Mouse (Mus musculus): Measurements from ENCODE around the gene 6030452D12Rik. TPM values are rescaled to one million over a fixed set of nuclear protein-coding genes. Genes with fewer than 3 reads are reported as not detected.

6030452D12Rik gene
- polyA plus RNA-seq, 1 experiment from 2014 or later: not detected

- no peaks in the 10 kb centered on the region for H3K9me3 ChIP-seq
- H3K4me1 ChIP-seq (replicated peaks): no peaks in the 10 kb centered on the region
- no peak overlapping the region for H3K27ac ChIP-seq
- no peak overlapping the region for H3K9ac ChIP-seq
- no peaks in the 10 kb centered on the region for H3K27me3 ChIP-seq (replicated peaks)
- H3K4me2 ChIP-seq (replicated peaks): no peak overlapping the region
- 87% methylated on average over 2 of the region's 2 CpGs for WGBS
- no peak for ATAC-seq
- 0 out of 2 replicates have a peak, but pooled peaks cover 2% of the 10 kb centered on the region for H3K36me3 ChIP-seq
- H3K4me3 ChIP-seq (replicated peaks): no peak overlapping the region
These were observed 44.8 kb downstream of the 6030452D12Rik start for GRCm38 (mm10) chr8:106545149-106545548.

- Histone ChIP-seq H3K27me3 (replicated peaks) (no peaks in the 10 kb centered on the region), H3K4me2 (replicated peaks) (no peak overlapping the region), H3K27ac (no peak overlapping the region), H3K9ac (no peak overlapping the region), H3K4me1 (replicated peaks) (no peaks in the 10 kb centered on the region), H3K36me3 (no peaks in the 10 kb centered on the region), H3K9me3 (no peaks in the 10 kb centered on the region), H3K4me3 (replicated peaks) (no peak overlapping the region)
- WGBS: 89% methylated on average over 7 of the region's 7 CpGs
- no peak for ATAC-seq
These were observed 46.4 kb downstream of the 6030452D12Rik start for GRCm38 (mm10) chr8:106546746-106547145.

- Histone ChIP-seq H3K9me3 (no peaks in the 10 kb centered on the region), H3K27me3 (replicated peaks) (no peaks in the 10 kb centered on the region), H3K36me3 (no peaks in the 10 kb centered on the region), H3K4me2 (replicated peaks) (no peak overlapping the region), H3K27ac (no peak overlapping the region), H3K4me3 (replicated peaks) (no peak overlapping the region), H3K4me1 (replicated peaks) (no peaks in the 10 kb centered on the region), H3K9ac (no peak overlapping the region)
- ATAC-seq: peak; percentile 79
- WGBS: 61% methylated on average over 10 of the region's 10 CpGs
These were observed 48.1 kb downstream of the 6030452D12Rik start for GRCm38 (mm10) chr8:106548366-106548936.

GRCm38 (mm10) chr8:106550906-106551305, 50.6 kb downstream of the 6030452D12Rik start:
- Histone ChIP-seq H3K4me1 (replicated peaks) (no peaks in the 10 kb centered on the region), H3K27ac (no peak overlapping the region), H3K27me3 (replicated peaks) (no peaks in the 10 kb centered on the region), H3K4me2 (replicated peaks) (no peak overlapping the region), H3K9ac (no peak overlapping the region), H3K9me3 (no peaks in the 10 kb centered on the region), H3K36me3 (no peaks in the 10 kb centered on the region), H3K4me3 (replicated peaks) (no peak overlapping the region)
- no peak for ATAC-seq
- 100% methylated on average over 1 of the region's 1 CpGs for WGBS

GRCm38 (mm10) chr8:106554011-106554410, 53.7 kb downstream of the 6030452D12Rik start:
- H3K9me3 ChIP-seq: no peaks in the 10 kb centered on the region
- no peak overlapping the region for H3K27ac ChIP-seq
- WGBS: 95% methylated on average over 5 of the region's 5 CpGs
- H3K4me3 ChIP-seq (replicated peaks): no peak overlapping the region
- H3K9ac ChIP-seq: no peak overlapping the region
- ATAC-seq: no peak
- H3K4me1 ChIP-seq (replicated peaks): no peaks in the 10 kb centered on the region
- no peaks in the 10 kb centered on the region for H3K36me3 ChIP-seq
- H3K27me3 ChIP-seq (replicated peaks): no peaks in the 10 kb centered on the region
- no peak overlapping the region for H3K4me2 ChIP-seq (replicated peaks)

- Histone ChIP-seq H3K9me3 (no peaks in the 10 kb centered on the region), H3K4me3 (replicated peaks) (no peak overlapping the region), H3K9ac (no peak overlapping the region), H3K4me2 (replicated peaks) (no peak overlapping the region), H3K27me3 (replicated peaks) (no peaks in the 10 kb centered on the region), H3K36me3 (no peaks in the 10 kb centered on the region), H3K27ac (no peak overlapping the region), H3K4me1 (replicated peaks) (no peaks in the 10 kb centered on the region; the same call in 1 of the 2 replicates)
- WGBS: 66% methylated on average over 6 of the region's 7 CpGs
- ATAC-seq: no peak
These were observed 55.8 kb downstream of the 6030452D12Rik start for GRCm38 (mm10) chr8:106556068-106556645.

Other genes starting within 250 kb of the 6030452D12Rik start
- 21.8 and 22.3 TPM in 2 replicates for gene Smpd3, start 162.5 kb upstream of the 6030452D12Rik start, polyA plus RNA-seq (2015; fragmentation: Nextera tagmentation; extraction: Ambion mirVana)
- 13.9 and 15.3 TPM in 2 replicates for gene Zfp90, start 85.2 kb upstream of the 6030452D12Rik start, polyA plus RNA-seq (2015; fragmentation: Nextera tagmentation; extraction: Ambion mirVana)
- gene Cdh3, start 10.4 kb downstream of the 6030452D12Rik start, polyA plus RNA-seq (2015; fragmentation: Nextera tagmentation; extraction: Ambion mirVana): 16.2 and 17.5 TPM in 2 replicates
- 15.5 and 20.2 TPM in 2 replicates for gene Gm10073, start 72.9 kb downstream of the 6030452D12Rik start, polyA plus RNA-seq (2015; fragmentation: Nextera tagmentation; extraction: Ambion mirVana)
- 152 and 158 TPM in 2 replicates for gene Cdh1, start 102.8 kb downstream of the 6030452D12Rik start, polyA plus RNA-seq (2015; fragmentation: Nextera tagmentation; extraction: Ambion mirVana)
- 8.3 and 9.1 TPM in 2 replicates for gene Tango6, start 182.5 kb downstream of the 6030452D12Rik start, polyA plus RNA-seq (2015; fragmentation: Nextera tagmentation; extraction: Ambion mirVana)

All from intestine, embryonic 15.5 days (tissue).